Mouse (Mus musculus): ENCODE measurements around the gene Aldh16a1.

- TF ChIP-seq CTCF (IDR thresholded peaks at IDR 0.05; ENCODE audit: low read depth) (no peak), EP300 (IDR thresholded peaks at IDR 0.05; ENCODE audit: low read depth) (no peak)
These were observed 38.4 kb upstream of the Aldh16a1 start for GRCm38 (mm10) chr7:45192585-45193310.
